Mouse (Mus musculus) hindbrain, embryonic 15.5 days (tissue): ENCODE measurements around the gene Nr2f6. TPM values are rescaled to one million over a fixed set of nuclear protein-coding genes. Genes with fewer than 3 reads are reported as not detected.

Experiments used
- ATAC-seq: fragments of 200-750 bp; cut with Nextera tagmentation; 2 replicates; pipeline ENCODE4 v1.8.0; 2017; ENCODE audit warnings: low read depth, moderate number of reproducible peaks, moderate TSS enrichment; ENCODE audit not compliant: low FRiP score
- H3K27ac ChIP-seq: fragments of 300-500 bp; sonication (generic); replicated peaks from 2 replicates; pipeline ENCODE4 v1.5.1; 2015; ENCODE audit warnings: mild to moderate bottlenecking, inconsistent platforms
- H3K27me3 ChIP-seq: fragments of 300-500 bp; sonication (generic); 2 replicates; pipeline ENCODE4 v1.6.1; 2015; ENCODE audit warnings: control low read depth, inconsistent platforms
- H3K36me3 ChIP-seq: fragments of 300-500 bp; sonication (generic); 2 replicates; pipeline ENCODE4 v1.6.1; 2015; ENCODE audit warnings: control low read depth, inconsistent platforms
- H3K4me1 ChIP-seq: fragments of 300-500 bp; sonication (generic); replicated peaks from 2 replicates; pipeline ENCODE4 v1.6.1; 2015; ENCODE audit warnings: control low read depth, inconsistent platforms
- H3K4me2 ChIP-seq: fragments of 300-500 bp; sonication (generic); 2 replicates; pipeline ENCODE4 v1.6.1; 2015; ENCODE audit warnings: moderate library complexity, mild to moderate bottlenecking, inconsistent platforms
- H3K4me3 ChIP-seq: fragments of 300-500 bp; sonication (generic); 2 replicates; pipeline ENCODE4 v1.5.1; 2015; ENCODE audit warnings: mild to moderate bottlenecking, inconsistent platforms
- H3K9ac ChIP-seq: fragments of 300-500 bp; sonication (generic); 2 replicates; pipeline ENCODE4 v1.6.1; 2015; ENCODE audit warnings: inconsistent platforms
- H3K9me3 ChIP-seq: fragments of 300-500 bp; sonication (generic); 2 replicates; pipeline ENCODE4 v1.6.1; 2016; ENCODE audit warnings: control low read depth, inconsistent platforms
- WGBS: fragments of 180-500 bp; shearing (Covaris S2); methylation state at CpG from one replicate; pipeline ENCODE4 v1.1.7; 2015; 5-methylcytosine and 5-hydroxymethylcytosine counted together
- polyA plus RNA-seq: library from polyadenylated mRNA; unstranded; fragments of >200 nt; fragmentation: Nextera tagmentation; extraction: Ambion mirVana; gene quantifications from 2 replicates; pipeline ENCODE4 v1.2.1, GENCODE M21; 2015

Gene Nr2f6
- polyA plus RNA-seq, 1 experiment from 2014 or later: 31.4 TPM

DNA sequence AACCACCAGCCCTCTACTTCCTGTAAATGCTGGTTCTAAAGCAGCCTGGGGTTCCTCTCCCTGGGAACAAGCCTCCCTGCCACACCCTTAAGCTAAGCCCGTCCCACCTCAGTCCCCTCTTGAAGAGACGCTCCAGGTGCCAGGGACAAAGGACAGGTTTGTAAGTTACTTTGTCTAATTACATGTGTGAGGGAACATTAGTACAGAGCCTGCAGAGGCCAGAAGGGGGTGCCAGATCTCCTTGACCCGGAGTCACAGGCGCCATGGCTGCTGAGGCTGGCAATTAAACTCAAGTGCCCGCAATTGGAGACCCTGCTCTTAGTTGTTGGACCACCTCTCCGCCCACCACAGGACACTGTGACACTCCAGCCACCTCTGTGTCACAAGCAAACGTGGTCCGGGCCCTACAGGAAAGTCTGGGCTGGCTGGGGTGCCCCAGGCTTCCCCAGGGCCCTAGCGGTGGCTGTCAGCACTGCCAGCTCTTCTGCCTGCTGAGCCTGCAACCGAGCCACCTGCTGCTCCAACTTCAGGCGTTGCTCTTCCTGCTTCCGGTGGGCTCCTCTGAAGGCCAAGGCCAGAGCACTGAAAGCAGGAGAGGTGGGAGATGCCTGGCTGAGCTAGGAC, 3.6 kb upstream of the Nr2f6 start:
- H3K9ac ChIP-seq: no peak overlapping the region
- H3K27ac ChIP-seq: no peak overlapping the region
- H3K27me3 ChIP-seq: no peaks in the 10 kb centered on the region
- no peaks in the 10 kb centered on the region for H3K9me3 ChIP-seq
- H3K4me3 ChIP-seq: no peak overlapping the region
- H3K4me1 ChIP-seq: peaks cover 19% of the 10 kb centered on the region
- no peaks in the 10 kb centered on the region for H3K36me3 ChIP-seq
- ATAC-seq: no peak
- H3K4me2 ChIP-seq: no peak overlapping the region
- 72% methylated on average over 12 of the region's 12 CpGs for WGBS

DNA sequence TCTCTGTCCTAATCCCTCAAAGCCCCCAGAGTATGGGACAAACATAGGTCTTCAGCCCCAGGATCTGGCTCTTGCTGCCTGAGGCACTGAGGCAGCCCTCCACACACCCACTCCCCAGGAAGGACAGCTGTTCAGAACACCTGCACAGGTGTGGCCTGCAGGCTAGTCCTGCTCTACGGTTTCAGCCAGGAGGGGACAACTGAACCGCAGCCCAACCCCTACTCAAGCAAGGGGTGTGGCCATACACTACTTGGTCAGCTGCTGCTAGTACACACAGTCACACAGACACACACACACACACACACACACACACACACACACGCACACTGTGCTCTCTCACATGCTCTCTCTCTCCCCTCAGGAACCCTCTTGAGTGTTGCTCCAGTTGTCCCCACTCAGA, 2.1 kb upstream of the Nr2f6 start:
- ATAC-seq: no peak
- H3K27ac ChIP-seq: no peak overlapping the region
- H3K4me3 ChIP-seq: no peak overlapping the region
- 55% methylated on average over 3 of the region's 3 CpGs for WGBS
- no peaks in the 10 kb centered on the region for H3K27me3 ChIP-seq
- H3K4me1 ChIP-seq: peaks cover 34% of the 10 kb centered on the region
- H3K9me3 ChIP-seq: no peaks in the 10 kb centered on the region
- H3K36me3 ChIP-seq: no peaks in the 10 kb centered on the region
- H3K9ac ChIP-seq: no peak overlapping the region
- no peak overlapping the region for H3K4me2 ChIP-seq

DNA sequence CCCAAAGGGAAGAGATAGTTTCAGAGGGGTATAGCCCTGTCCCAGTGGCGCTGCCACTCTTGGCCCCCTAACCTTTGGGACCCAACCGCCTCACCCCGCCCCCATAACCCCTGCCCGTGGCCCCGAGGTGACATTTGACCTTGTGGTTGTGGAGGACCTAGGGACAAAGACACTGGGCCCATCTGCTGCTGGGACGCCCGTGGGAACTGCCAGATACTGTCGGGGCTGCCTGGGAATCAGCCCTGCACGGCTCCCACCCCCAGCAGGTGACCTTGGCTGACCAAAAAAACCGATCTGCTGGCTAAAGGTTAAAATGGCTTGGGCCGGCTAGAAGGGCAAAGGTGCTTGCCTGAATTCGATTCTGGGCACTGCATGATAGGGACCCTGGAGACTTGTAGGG, 1.6 kb upstream of the Nr2f6 start:
- no peaks in the 10 kb centered on the region for H3K36me3 ChIP-seq
- no peak overlapping the region for H3K27ac ChIP-seq
- H3K4me3 ChIP-seq: no peak overlapping the region

DNA sequence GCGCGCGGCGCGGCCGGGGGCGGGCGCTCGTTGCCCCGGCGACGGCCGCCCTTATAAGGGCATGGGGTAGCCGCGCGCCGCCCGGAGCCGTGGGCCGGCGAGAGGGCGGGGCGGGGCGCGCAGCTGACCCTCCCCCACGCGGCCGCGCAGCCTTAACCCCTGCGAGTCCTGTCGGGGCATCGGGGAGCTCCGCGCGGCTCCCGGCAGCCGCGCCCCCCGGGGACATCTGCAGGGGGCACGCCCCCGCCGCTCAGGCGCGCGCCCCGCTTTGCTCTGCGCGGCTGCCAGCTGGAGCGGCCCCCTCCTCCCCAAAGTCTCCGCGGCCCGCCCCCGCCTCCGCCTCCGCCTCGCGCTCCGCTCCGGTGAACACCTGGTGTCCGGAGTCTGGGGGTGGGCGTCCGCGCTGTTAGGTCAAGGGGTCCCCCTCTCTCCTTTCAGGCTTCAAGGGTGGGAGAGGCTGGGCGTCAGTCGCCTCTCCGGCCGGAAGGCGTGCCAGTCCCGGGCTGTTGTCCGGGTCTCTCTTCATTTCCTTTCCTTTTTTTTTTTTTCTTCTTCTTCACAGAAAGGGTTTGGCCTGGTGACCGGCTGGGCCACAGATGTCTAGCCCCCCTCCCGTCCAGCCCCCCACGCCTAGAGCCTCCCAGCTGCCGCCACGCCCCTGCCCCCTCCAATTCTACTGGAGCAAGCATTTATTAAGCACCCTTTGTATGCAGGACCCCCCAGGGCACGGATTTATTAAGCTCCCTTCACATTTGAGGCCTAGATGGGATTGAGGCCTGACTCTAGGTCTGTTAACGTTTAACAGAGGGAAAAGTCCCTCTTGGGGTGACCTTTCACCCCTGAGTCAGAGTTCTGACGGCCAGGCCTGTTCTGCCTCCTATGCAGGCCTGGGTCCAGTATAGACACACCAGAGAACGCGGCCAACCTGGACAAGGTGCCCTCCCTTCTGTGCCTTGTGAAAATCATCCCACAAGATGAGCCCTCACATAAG, 506 bp upstream of the Nr2f6 start:
- Histone ChIP-seq H3K4me2 (peak overlapping the region; percentile 100), H3K27me3 (no peaks in the 10 kb centered on the region), H3K9ac (peak overlapping the region; percentile 74), H3K27ac (peak overlapping the region; percentile 82), H3K9me3 (no peaks in the 10 kb centered on the region), H3K4me1 (peaks cover 42% of the 10 kb centered on the region), H3K4me3 (peak overlapping the region; percentile 83), H3K36me3 (0 out of 2 replicates have a peak, but pooled peaks cover 4% of the 10 kb centered on the region)
- WGBS: 2% methylated on average over 41 of the region's 80 CpGs
- ATAC-seq: peak; percentile 88

More for the DNA sequence above, 1.6 kb upstream of the Nr2f6 start:
- WGBS: 12% methylated on average over 12 of the region's 12 CpGs
- H3K9me3 ChIP-seq: no peaks in the 10 kb centered on the region
- no peak for ATAC-seq
- H3K27me3 ChIP-seq: no peaks in the 10 kb centered on the region
- H3K4me1 ChIP-seq: peaks cover 38% of the 10 kb centered on the region
- no peak overlapping the region for H3K9ac ChIP-seq
- no peak overlapping the region for H3K4me2 ChIP-seq

DNA sequence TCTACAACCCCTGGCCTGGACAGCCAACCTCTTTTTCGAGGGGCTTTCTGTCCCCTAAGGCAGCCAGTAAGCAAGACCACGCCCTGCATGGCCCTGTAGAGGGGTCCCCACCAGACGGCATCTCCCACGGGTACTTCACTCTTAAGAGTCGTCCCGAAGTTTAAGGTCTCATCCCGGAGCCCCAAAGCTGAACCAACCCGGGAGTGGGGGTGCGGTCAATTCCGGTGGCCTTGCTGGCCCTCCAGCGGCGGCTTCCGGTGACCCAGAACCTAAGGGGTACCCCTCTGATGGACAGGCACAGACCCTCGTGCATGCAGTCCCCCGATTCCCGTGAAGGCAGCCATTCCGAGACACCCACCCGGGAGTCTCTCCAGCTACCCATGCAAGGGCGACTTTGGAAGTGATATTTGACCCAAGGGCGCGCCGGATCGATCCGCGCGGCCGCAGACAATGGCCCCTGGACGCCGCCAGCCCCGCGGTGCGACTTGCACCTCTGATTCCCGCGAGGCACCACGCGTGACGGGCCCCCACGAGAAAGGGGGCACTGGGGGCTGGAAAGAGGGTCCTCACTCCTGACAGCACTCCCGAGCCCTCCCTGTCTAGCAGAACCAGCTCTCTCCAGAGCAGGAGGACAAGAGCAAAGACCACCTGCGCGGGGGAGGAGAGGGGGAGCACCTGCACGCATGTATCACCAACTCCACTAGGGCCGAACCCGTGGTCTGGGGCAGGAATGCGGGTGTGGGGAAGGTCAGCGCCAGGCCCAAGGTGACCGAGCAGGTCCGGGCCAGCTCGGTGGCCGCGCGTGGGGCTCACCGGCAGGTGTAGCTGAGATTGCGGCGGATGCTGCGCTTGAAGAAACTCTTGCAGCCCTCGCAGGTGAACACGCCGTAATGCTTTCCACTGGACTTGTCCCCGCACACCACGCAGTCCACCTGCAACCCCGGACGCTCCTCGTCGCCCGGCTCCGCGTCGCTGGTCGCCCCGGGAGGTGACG, 1.3 kb downstream of the Nr2f6 start:
- Histone ChIP-seq H3K4me1 (peaks cover 58% of the 10 kb centered on the region), H3K27ac (peak overlapping the region; percentile 82; the same call in 1 of the 2 replicates)
- ATAC-seq: no peak

DNA sequence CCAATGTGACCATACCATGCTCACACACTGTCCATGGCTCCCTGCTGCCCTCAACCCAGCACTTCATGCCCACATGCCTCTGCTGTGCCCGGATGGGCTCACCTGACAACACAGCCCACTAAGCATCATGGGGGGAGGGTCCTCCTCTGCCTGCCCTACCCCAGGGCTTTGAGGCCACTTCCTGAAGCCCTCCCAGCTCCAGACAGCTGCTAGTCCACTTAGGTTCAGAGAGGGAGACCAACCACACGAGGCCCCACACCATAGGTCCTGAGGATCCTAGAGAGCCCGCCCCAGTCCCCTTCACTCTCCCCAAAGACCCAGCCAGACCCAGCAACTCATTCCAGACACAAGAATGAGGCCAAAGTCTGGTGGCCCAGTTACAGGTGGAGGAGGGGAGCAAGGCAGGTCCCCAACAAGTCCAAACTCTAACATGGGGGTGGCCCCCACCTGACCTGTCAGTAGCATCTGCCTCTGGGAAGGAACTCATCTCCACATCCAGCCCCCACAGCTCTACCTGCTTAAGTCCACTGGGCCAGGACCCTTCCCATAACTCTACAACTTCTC, 2.2 kb downstream of the Nr2f6 start:
- WGBS: 35% methylated on average over 3 of the region's 3 CpGs
- peak overlapping the region; percentile 74 for H3K9ac ChIP-seq
- H3K27ac ChIP-seq: no peak overlapping the region
- peaks cover 66% of the 10 kb centered on the region for H3K4me1 ChIP-seq
- H3K36me3 ChIP-seq: 0 out of 2 replicates have a peak, but pooled peaks cover 4% of the 10 kb centered on the region
- peak overlapping the region; percentile 83 for H3K4me3 ChIP-seq
- no peak for ATAC-seq
- no peaks in the 10 kb centered on the region for H3K9me3 ChIP-seq
- peak overlapping the region; percentile 100 for H3K4me2 ChIP-seq
- no peaks in the 10 kb centered on the region for H3K27me3 ChIP-seq

More for the DNA sequence above, 1.3 kb downstream of the Nr2f6 start:
- WGBS: 1% methylated on average over 72 of the region's 72 CpGs
- Histone ChIP-seq H3K9ac (peak overlapping the region; percentile 74), H3K4me2 (peak overlapping the region; percentile 100), H3K9me3 (no peaks in the 10 kb centered on the region), H3K36me3 (0 out of 2 replicates have a peak, but pooled peaks cover 4% of the 10 kb centered on the region), H3K27me3 (no peaks in the 10 kb centered on the region), H3K4me3 (peak overlapping the region; percentile 83)

DNA sequence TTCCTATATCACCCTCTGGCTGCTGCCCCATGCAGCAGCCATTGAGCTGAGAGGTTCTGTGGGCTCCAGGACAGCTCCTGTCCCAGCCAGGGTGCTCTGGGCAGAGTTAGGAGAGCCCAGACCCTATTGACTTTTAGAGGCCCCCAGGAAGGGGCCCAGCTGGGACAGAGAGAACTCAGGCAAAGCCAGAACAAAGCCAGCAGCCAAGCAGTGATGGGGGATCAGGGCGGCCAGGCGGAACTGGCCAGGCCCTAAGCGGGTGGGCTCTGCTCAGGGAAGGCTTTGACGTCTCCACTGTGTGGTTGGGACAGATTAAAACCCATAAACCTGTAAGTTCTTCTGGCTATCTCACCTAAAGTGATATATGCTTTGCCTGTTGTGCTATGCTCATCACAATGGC, 2.8 kb downstream of the Nr2f6 start:
- Histone ChIP-seq H3K4me3 (peak overlapping the region; percentile 83), H3K9ac (no peak overlapping the region), H3K36me3 (peaks cover 10% of the 10 kb centered on the region; the same call in 1 of the 2 replicates), H3K9me3 (no peaks in the 10 kb centered on the region), H3K27ac (no peak overlapping the region), H3K4me1 (peaks cover 67% of the 10 kb centered on the region), H3K4me2 (peak overlapping the region; percentile 100), H3K27me3 (no peaks in the 10 kb centered on the region)
- ATAC-seq: no peak
- WGBS: 23% methylated on average over 4 of the region's 4 CpGs

DNA sequence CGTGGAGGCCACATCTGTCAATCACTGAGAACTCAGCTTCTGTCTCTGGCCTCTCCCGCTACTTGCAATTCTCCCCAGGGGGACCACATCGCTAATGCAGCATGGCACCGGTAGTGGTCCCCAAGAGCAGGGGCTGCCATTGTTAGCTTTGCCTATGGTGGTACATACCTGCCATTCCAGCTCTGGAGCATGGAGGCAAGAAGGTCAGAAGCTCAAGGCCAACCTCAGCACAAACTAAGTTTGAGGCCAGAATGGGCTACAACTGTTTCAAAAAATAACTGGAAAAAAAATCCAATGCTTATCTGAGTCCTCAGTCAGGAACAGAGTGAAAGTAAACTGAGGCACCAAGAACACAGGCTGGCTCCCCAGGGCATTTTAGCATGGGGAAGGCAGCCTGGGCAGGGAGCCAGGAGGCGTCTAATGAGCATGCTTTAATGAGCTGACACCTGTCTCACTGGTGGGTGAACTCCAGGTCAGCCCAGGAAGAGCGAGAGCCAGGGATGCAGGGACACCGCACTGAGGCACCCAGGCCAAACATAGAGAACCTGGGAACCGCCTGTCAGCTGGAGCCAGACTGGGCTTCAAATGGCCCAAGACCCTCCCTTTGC, 5.2 kb downstream of the Nr2f6 start:
- peak overlapping the region; percentile 72 for H3K27ac ChIP-seq
- H3K27me3 ChIP-seq: no peaks in the 10 kb centered on the region
- ATAC-seq: no peak
- no peaks in the 10 kb centered on the region for H3K9me3 ChIP-seq
- H3K4me2 ChIP-seq: peak overlapping the region; percentile 67
- peak overlapping the region; percentile 40 for H3K4me3 ChIP-seq
- 30% methylated on average over 8 of the region's 8 CpGs for WGBS
- peaks cover 59% of the 10 kb centered on the region for H3K4me1 ChIP-seq
- peak overlapping the region; percentile 48 for H3K9ac ChIP-seq
- peaks cover 14% of the 10 kb centered on the region; the same call in 1 of the 2 replicates for H3K36me3 ChIP-seq

DNA sequence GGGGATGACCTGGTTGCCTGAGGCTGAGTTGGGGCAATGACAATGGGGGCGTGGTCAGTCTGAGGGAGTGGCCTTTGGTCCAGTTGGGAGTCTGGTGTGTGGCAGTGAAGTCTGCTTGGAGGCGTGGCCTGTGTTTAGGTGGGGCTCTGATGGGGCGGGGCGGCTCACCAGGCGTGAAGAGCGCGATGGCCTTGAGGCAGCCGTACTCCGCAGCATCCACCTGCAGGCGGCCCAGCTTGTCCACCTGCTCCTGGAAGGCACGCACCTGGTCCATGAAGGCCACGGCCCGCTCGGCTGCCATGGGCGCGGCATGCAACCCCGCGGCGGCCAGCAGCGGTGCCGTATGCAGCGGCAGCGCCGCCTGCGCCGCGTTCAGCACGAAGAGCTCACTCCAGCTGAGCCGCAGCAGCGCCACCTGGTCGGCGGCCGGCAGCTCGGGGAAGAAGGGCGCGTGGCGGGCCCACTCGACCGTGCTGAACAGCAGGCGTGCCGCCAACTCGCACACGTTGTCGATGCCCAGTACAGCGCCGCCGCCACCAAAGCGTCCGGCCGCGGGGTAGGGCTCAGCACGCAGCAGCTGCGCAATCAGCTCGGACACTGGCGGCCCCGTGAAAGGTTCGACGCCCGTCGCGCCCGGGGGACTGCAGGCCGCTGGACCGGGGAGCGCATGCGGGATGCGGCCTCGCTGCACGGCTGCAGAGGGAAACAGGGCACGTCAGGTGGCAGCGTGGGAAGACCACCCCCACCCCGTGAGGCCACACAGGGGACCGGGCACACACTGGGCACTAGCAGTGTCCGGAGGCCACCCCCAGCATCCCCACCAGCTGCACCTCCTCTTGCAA, 6.0 kb downstream of the Nr2f6 start:
- Histone ChIP-seq H3K36me3 (peaks cover 14% of the 10 kb centered on the region; the same call in 1 of the 2 replicates), H3K9me3 (no peaks in the 10 kb centered on the region), H3K4me1 (peaks cover 54% of the 10 kb centered on the region), H3K9ac (peak overlapping the region; percentile 48), H3K4me2 (peak overlapping the region; percentile 67), H3K27me3 (no peaks in the 10 kb centered on the region), H3K27ac (peak overlapping the region; percentile 72), H3K4me3 (peak overlapping the region; percentile 40)
- WGBS: 9% methylated on average over 71 of the region's 74 CpGs
- no peak for ATAC-seq

DNA sequence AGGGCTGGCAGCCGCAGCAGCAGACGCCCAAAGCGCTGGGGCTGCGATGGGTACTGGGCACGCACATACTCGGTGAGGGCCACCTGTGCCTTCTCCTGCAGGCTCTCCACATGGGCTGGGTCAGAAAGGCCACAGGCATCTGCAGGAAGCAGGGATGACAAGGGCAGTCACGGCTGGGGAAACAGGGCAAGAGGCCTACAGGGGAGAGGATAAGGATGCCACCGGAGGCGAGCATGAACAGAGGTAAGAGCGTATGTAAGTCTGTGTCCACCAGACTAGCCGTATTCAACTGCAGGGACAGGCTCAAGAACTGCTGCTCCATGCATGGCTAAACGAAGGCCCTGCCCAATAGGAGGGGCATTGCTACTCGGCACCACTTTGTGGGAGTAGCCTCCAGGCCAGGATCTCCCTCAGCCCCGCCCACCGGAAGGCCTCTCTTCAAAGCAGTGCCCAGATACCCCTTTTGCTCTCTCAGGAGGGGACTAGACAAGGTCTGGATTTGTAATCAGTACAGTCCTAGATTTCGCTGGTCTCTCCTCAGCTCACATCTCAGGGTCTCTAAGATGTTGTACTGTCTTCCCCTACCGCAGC, 7.0 kb downstream of the Nr2f6 start:
- Histone ChIP-seq H3K36me3 (peaks cover 14% of the 10 kb centered on the region; the same call in 1 of the 2 replicates), H3K4me2 (peak overlapping the region; percentile 67; the same call in 1 of the 2 replicates)
- WGBS: 81% methylated on average over 17 of the region's 17 CpGs

More for the DNA sequence above, 7.0 kb downstream of the Nr2f6 start:
- Histone ChIP-seq H3K27me3 (no peaks in the 10 kb centered on the region), H3K4me3 (no peak overlapping the region), H3K9me3 (no peaks in the 10 kb centered on the region), H3K27ac (0 out of 2 replicates have a peak overlapping the region, but pooled peaks have one; percentile 40), H3K9ac (no peak overlapping the region), H3K4me1 (peaks cover 49% of the 10 kb centered on the region)
- no peak for ATAC-seq
